Mouse (Mus musculus) neural tube, postnatal 0 days (tissue): Measurements from ENCODE around the gene Cldn34a. TPM values are rescaled to one million over a fixed set of nuclear protein-coding genes. Genes with fewer than 3 reads are reported as not detected.

ENCODE experiments used
- polyA plus RNA-seq: library from polyadenylated mRNA; unstranded; fragments of >200 nt; fragmentation: Nextera tagmentation; extraction: Ambion mirVana; gene quantifications from 2 replicates; pipeline ENCODE4 v1.2.1, GENCODE M21; 2015

Cldn34a gene
- polyA plus RNA-seq: not detected in 2 replicates

DNA sequence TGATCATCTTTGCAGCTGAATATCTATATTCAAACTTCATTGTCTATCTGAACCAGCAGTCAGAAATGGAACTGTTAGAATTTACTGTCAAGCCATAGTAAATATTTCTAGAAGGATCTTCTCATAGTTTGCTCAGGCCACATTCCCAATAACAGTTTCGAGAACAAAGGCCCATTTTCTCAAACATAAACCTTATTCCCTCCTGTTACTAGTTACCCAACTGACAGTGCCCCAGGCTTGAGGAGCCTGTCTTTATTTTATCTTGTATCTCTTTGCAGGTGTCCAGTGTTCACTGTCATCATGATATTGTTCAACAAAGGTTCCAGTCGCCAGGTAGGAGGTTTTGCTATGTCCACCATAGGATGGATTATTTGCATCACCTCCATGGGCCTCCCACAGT is at the start of gene Cldn34a:
Cldn34a (plus strand) TSS at position 301 of the 400 bp plus-strand sequence.

Other genes starting within 250 kb of the Cldn34a start
- 22.9 and 23.9 TPM in 2 replicates for gene Kantr, start 235.8 kb upstream of the Cldn34a start, polyA plus RNA-seq
- 46.7 and 54.0 TPM in 2 replicates for gene Tspyl2, start 220.9 kb upstream of the Cldn34a start, polyA plus RNA-seq
- 4.8 TPM in 2 replicates for gene Gpr173, start 194.6 kb upstream of the Cldn34a start, polyA plus RNA-seq
- 140 TPM in 2 replicates for gene Shroom2, start 206.1 kb downstream of the Cldn34a start, polyA plus RNA-seq
- 0.22 TPM in 2 replicates for gene Gpr143, start 218.6 kb downstream of the Cldn34a start, polyA plus RNA-seq